Mouse (Mus musculus): ENCODE data around the gene Il1f8. TPM values are rescaled to one million over a fixed set of nuclear protein-coding genes. Genes with fewer than 3 reads are reported as not detected.

The Il1f8 gene
- polyA plus RNA-seq (2017; shearing (Covaris generic)), result not detected

GRCm38 (mm10) chr2:24152861-24153260, at the start of gene Il1f8:
TSS of gene Il1f8 (plus strand) at chr2:24153161.

GRCm38 (mm10) chr2:24186176-24186575, 33.2 kb downstream of the Il1f8 start, which contains the start of gene Il1f9:
TSS of gene Il1f9 (plus strand) at chr2:24186476.

Other genes starting within 250 kb of the Il1f8 start
- gene Hnmt, start 103.8 kb upstream of the Il1f8 start, polyA plus RNA-seq (2017; shearing (Covaris generic)), result not detected
- not detected for gene Tbpl2, start 56.6 kb upstream of the Il1f8 start, polyA plus RNA-seq (2017; shearing (Covaris generic))
- not detected for gene Il1f9, start 33.3 kb downstream of the Il1f8 start, polyA plus RNA-seq (2017; shearing (Covaris generic))
- gene Il1f6, start 62.3 kb downstream of the Il1f8 start, polyA plus RNA-seq (2017; shearing (Covaris generic)), result not detected
- not detected for gene Il1f5, start 123.8 kb downstream of the Il1f8 start, polyA plus RNA-seq (2017; shearing (Covaris generic))
- gene Il1f10, start 138.0 kb downstream of the Il1f8 start, polyA plus RNA-seq (2017; shearing (Covaris generic)), result not detected
- not detected for gene Il1rn, start 183.7 kb downstream of the Il1f8 start, polyA plus RNA-seq (2017; shearing (Covaris generic))
- 104 TPM for gene Psd4, start 214.4 kb downstream of the Il1f8 start, polyA plus RNA-seq (2017; shearing (Covaris generic))

All from effector memory CD4-positive, alpha-beta T cell, adult 7 months (primary cell).